Mouse (Mus musculus) urinary bladder, adult 18-20 months (tissue): ENCODE results near the gene Kcnh1.
A peak's percentile ranks its signal among the peaks of the same experiment; 100 is the strongest.

Source experiments
- DNase-seq, 2 experiments: peaks; one replicate each; pipeline ENCODE4 v3.0.0; 2022; ENCODE audit warnings: low spot score in 2 of 2, mixed read lengths in 2 of 2

Kcnh1 gene

DNA sequence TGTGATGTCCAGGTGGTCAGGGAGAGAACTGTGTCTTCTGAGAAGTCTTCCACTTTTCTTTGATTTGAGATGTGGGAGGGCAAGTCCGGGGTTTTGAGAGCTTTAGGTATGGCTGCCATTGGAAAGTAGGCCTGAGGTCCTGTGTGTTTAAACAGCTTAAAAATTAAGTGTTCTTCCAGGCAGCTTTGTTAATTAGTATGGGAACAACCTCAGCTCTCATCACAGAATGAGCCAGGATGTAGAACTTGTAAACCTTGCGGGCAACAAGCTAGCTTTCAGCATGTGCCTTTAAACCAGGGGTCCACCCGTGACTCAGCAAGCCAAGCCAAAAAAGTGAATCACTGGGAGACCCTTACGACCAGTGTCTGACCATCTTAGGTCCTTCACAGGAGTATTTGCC is 214.6 kb downstream of the Kcnh1 start:
- no peak for DNase-seq

DNA sequence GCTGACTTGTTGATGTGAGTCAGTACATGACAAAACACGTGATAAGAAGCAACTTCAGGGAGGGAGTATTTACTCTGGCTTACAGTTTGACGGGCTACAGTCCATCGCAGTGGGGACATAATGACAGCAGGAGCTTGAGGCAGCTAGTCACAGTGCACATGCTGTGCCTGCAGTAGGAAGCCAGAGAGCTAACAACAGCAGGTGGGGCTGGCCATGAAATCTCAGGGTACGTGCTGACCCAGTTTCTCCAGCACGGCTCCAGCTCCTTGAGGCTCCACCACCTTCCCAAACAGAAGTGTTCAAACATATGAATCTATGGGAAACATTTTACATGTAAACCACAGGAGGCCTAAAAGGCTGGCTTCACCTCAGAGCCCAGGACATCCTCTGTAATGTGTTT is 216.0 kb downstream of the Kcnh1 start:
- DNase-seq: no peak

- no peak for DNase-seq
Observed at GRCm38 (mm10) chr1:192415813-192416212, 225.2 kb downstream of the Kcnh1 start.

- no peak for DNase-seq
Observed at GRCm38 (mm10) chr1:192416241-192416821, 225.8 kb downstream of the Kcnh1 start.

DNA sequence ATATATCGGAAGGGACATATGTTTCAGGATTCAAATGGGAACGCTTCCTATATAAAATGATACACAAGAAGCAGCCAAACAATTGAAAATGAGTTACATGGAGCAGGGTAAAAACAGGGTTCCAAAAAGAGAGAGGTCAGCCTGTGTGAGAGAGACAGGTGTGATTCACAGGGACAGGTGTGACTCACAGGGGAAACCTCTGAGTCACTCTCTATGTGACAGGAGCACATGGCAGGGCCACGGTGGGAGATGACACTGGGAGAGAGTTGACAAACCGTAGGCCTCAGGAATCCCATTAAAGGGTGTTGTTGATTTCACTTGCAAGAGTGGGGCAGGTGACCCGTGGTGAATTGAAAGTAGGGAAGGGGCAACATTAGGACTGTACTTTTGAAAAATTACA is 228.6 kb downstream of the Kcnh1 start:
- no peak for DNase-seq

GRCm38 (mm10) chr1:192421377-192422166 is 231.0 kb downstream of the Kcnh1 start:
- no peak for DNase-seq

DNA sequence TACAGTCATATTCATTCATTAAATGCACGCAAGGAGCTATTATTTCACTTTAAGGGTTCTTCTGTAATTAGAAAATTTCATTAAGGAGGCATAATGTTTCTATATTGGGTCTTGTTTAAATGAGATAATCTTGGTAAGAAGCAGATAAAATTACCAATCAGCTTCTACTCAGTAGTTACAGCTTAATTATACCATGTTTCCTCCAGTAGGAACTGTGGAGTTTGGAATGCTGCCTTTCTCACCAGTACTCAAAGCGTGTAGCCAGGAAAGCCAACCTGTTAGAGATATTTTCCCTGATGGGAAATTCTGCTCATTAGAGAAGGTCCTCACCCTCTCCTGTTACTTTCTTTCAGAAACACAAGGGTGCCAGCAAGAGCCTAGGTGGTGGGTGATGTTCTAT is 240.8 kb downstream of the Kcnh1 start:
- no peak for DNase-seq

DNA sequence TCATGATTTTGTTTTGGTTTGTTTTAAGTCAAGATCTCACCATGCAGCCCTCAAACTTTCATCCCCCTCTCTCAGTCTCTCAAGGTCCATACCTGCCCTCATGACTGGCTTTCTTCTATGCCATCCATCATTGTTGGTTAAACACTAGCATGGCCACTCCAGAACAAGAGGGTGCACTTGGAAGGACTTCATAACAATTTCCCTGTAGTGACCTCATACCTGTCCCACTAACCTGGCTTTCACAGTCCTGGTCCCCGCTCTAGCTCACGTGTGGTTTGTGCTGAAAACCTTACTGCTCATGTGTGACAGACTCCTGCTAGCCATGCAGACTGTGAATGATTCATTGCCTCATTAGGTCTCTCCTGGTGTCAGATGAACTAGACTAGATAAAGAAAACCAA is 244.9 kb downstream of the Kcnh1 start:
- DNase-seq: no peak

GRCm38 (mm10) chr1:192439151-192439837 is 248.7 kb downstream of the Kcnh1 start:
- no peak for DNase-seq

- DNase-seq: no peak
Observed at GRCm38 (mm10) chr1:192442772-192443445, 252.3 kb downstream of the Kcnh1 start.

DNA sequence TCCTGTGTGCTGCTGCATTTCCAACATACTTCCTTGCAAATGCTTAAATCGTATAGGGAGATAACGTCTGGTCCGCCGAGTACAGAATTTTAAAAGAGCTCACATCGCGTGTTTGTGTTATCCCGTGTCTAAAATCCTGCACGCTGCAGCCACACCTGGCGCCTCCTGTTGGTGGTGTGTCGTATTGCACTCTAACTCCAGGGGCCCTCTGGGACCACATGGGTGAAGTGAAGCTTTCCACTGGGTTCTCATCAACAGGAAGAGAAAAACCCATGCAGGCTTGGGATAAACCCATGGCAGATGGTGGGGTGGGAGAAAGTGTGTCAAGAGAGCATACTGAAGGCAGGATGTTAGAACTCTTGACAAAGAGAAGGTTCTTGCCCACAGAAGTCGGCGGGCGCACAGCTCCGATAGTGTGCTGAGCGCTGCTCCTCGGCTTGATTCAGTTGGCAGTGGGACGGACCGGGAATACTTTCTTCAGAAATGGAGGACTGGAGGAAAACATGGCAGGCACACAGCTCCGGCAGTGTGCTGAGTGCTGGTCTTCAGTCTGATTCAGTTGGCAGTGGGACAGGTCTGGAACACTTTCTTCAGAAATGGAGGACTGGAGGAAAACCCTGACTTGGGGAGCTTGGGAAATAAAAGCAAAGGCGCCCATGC is 253.6 kb downstream of the Kcnh1 start:
- no peak for DNase-seq

DNA sequence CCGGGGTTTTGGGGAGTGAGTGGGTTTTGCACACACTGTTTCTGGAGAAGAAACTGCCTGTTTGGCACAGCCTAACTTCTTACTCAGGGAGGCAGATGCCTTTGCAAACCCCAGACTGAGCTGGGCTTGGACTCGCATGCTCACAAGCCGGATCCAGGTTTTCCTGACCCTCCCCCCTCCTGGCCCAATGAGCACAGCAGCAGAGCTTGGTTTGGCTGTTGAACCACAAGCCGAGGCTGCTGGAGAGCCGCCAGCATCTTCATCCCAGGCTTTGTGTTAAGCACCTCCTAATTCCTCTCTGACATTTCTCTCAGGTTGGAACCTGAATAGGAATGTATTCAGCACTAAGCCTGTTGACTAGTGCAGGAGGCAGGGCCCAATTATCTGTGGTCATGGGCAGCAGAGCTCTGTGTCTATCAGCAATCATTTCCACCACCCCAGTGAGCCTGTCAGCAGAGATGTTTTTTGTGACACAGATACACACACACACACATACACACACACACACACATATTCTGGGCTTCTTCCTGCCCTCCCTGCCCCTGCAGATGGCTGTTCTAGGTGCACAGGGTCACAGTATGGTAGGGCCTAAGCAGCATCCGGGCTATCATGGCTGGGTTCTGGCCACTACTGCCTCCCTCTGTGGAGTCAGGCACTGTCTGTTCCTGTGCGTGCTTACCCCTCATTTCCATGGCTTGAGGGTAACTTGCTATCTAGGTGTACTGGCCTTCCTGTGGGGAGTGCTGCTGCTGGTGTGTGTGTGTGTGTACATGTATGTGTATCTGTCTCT is 254.3 kb downstream of the Kcnh1 start:
- DNase-seq: peak in 1 of 2 experiments; percentile 38

DNA sequence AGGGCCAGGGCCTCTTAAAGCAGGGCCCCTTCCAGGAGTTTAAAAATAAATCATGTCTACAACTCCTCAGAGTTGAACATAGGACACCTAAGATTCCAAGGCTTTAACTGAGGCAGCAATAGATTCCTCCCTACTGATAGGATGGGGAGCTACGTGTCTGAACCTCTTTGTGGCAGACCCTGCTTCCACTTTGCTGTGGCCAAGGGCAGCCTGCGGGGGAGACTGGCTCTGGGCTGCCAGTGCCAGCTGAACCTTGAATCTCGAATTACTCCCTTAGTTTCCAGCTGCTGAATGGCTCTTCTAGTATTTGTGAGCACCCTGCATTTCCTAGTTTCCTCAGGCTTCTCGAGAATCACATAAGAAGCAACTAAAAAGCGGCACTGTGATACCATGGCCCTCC is 255.6 kb downstream of the Kcnh1 start:
- no peak for DNase-seq

DNA sequence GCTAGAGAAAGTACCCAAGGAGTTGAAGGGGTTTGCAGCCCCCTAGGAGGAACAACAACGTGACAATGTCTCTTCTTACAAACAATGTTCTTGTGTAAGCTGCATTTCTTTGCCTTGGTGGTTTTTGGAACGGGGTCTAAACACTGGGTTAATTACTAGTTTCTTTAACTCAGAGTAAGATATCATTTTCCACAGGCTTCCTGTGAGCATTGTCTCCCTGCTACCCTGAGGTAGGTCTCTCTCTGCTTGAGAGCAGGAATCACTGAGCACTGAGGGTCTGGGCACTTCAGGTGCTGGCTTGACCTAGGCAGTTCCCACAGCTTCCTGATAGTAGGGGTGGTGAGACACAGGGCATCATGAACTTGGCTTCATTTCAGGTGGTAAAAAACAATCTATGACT is 257.1 kb downstream of the Kcnh1 start:
- no peak for DNase-seq

DNA sequence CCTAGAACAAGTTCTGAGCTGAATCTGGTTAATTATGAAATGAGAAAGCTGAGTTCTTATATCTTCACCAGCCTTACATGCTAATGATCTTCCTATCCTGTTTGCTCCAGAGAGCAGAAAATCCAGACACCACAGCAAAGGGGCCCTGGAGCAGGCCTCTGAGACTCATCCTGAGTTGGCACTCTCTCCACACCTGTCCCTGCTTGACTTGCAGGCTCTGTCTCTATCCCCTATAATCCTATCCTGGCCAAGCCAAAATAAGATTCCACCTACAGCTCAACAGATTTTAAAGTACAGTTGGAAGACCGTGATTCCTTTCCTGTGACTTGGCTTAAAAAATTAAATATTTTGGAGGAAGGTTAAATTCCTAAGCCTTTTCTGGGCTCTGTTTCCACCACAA is 257.9 kb downstream of the Kcnh1 start:
- no peak for DNase-seq

DNA sequence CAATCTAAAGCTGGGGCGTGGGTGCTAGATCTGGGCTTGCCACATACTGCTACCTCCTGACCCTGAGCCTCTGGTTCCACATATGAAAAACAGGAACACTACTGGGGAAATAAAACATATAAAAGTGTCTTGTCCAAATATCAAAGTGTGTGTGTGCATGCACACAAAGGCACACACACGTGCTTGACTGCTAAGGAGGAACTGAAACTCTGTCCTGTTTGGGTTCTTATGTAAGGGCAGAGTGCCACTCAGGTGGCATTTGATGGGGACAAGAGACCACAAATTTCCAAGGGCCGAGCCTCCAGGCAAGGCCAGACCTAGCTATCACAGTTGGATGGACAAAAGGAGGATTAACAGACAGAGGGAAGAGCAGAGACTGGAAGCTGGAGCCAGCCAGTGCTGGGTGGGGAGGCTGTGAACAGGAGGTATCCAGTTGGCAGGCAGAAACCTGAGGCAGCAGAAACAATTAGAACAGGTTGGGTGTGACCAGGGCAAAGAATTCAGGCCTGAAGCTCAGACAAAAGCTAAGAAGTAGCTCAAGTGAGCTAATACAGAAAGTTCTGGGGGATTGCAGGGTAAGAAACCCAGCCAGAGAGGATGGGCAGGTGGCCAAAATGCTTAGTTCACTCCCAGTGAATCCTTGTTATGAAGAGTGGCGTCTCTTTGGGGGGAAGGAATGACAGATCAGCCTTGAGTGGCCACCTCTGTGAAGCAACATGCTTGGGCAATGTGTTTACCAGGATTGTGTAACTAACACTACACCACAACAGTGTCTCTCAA is 259.2 kb downstream of the Kcnh1 start:
- no peak for DNase-seq

- DNase-seq: no peak
Observed at GRCm38 (mm10) chr1:192450425-192450824, 259.9 kb downstream of the Kcnh1 start.

- DNase-seq: no peak
Observed at GRCm38 (mm10) chr1:192451722-192452121, 261.1 kb downstream of the Kcnh1 start.

GRCm38 (mm10) chr1:192454501-192454900 is 263.9 kb downstream of the Kcnh1 start:
- DNase-seq: no peak

GRCm38 (mm10) chr1:192454981-192455380 is 264.4 kb downstream of the Kcnh1 start:
- DNase-seq: no peak
